Mouse (Mus musculus) WW6 (cell line): ENCODE measurements around the gene Ckm.

Experiments
- DNase-seq: peaks from one replicate; pipeline ENCODE4 v3.0.0-alpha.2; 2013; ENCODE audit warnings: low read depth, low spot score

The Ckm gene

GRCm38 (mm10) chr7:19466602-19467145, 62.1 kb downstream of the Ckm start:
- no peak for DNase-seq

DNA sequence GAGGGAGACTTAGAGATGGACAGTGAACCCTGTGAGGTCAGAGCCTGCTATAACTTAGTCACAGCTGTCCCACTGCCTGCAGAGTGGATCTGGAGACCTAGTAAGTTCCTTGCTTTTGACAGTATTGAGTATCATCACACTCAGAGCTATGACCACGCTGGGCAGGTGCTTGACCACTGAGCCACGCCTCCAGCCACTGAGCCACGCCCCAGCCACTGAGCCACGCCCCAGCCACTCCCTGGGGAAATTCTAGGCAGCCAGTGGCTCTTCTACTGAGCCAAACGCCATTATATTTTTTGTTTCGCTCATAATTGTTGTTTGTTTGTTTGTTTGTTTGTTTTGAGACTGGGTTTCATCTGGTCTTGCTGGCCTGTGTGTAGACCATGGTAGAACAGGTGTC, 63.1 kb downstream of the Ckm start:
- DNase-seq = no peak

- no peak for DNase-seq
Observed at GRCm38 (mm10) chr7:19468279-19468678, 63.7 kb downstream of the Ckm start.

- DNase-seq = no peak
Observed at GRCm38 (mm10) chr7:19469404-19469803, 64.8 kb downstream of the Ckm start.

DNA sequence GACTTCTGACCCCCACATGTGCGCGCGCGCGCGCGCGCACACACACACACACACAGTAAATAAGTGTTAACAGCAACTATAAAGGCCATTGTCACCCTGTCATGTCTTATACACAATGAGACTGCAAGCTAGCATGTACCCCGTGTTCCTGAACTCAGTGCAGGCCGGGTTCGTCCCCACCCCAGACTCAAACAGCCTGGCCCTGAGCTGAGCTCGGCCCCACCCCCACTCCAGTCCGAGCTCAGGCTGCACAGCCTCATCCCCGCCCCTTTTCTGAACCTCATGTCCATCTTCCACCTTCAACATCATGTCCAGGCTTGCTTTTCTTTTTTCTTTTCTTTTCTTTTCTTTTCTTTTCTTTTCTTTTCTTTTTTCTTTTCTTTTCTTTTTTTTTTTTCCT, 65.7 kb downstream of the Ckm start:
- no peak for DNase-seq

DNA sequence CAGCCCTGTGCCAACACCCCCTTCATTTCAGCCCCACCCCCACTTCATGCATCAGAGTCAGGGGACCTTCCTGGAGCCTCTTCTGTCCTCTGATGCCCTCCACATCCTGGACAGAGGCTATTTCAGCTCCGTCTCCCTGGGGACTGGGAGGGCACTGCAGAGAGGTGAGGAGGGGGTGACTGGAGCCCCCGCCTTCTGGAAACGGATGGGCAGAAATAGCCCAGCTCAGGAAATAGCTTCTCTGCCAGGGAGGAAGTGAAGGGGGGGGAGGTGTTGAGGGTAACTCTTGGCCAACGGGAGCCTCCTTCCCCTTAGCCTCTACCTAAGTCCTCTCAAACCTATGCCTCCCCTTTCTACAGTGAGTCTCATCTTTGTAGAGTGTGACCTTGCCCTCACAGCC, 67.8 kb downstream of the Ckm start:
- no peak for DNase-seq
